Mouse (Mus musculus) spleen, adult 2 months (tissue): ENCODE measurements around the gene Ubap2l. TPM values are rescaled to one million over a fixed set of nuclear protein-coding genes. Genes with fewer than 3 reads are reported as not detected.

ENCODE experiments used
- DNase-seq, 2 experiments: peaks; one replicate each; pipeline versions ENCODE4 v3.0.0 to v3.0.0-alpha.2; 2012 to 2021; ENCODE audit warnings: low spot score in 2 of 2, low read depth in 1 of 2
- H3K27ac ChIP-seq: fragments of 200-500 bp; 2 replicates; pipeline ENCODE4 v1.5.1; 2012; ENCODE audit warnings: low read length, inconsistent platforms; ENCODE audit not compliant: insufficient read depth
- H3K27me3 ChIP-seq: fragments of 200-500 bp; 2 replicates; pipeline ENCODE4 v1.6.1; 2012; ENCODE audit warnings: mild to moderate bottlenecking, moderate library complexity, low read length, inconsistent platforms; ENCODE audit not compliant: control insufficient read depth, insufficient read depth
- H3K36me3 ChIP-seq: fragments of 200-500 bp; 2 replicates; pipeline ENCODE4 v1.6.1; 2012; ENCODE audit warnings: mild to moderate bottlenecking, low read length, inconsistent platforms; ENCODE audit not compliant: control insufficient read depth, insufficient read depth
- H3K4me1 ChIP-seq: fragments of 200-500 bp; 2 replicates; pipeline ENCODE4 v1.6.1; 2011; ENCODE audit warnings: inconsistent platforms; ENCODE audit not compliant: control insufficient read depth, insufficient read depth, insufficient read length
- H3K4me3 ChIP-seq: fragments of 200-500 bp; 2 replicates; pipeline ENCODE4 v1.5.1; 2011; ENCODE audit warnings: mild to moderate bottlenecking, inconsistent platforms; ENCODE audit not compliant: insufficient read depth, insufficient read length; ENCODE audit errors: extremely low read depth
- CTCF ChIP-seq: fragments of 200-500 bp; IDR thresholded peaks from 2 replicates; pipeline ENCODE4 v1.5.1; 2011; ENCODE audit warnings: mild to moderate bottlenecking, inconsistent platforms; ENCODE audit not compliant: insufficient read depth, insufficient read length, insufficient replicate concordance; ENCODE audit errors: extremely low read depth
- POLR2A ChIP-seq: fragments of 200-500 bp; IDR thresholded peaks from 2 replicates; pipeline ENCODE4 v1.6.1; 2011; ENCODE audit warnings: low read depth, low read length, inconsistent platforms
- WGBS: fragments of 180-500 bp; shearing (Covaris S2); methylation state at CpG from one replicate; pipeline ENCODE4 v1.1.7; 2018; 5-methylcytosine and 5-hydroxymethylcytosine counted together
- polyA plus RNA-seq: library from polyadenylated mRNA; depleted of rRNA; stranded (reverse); fragments of >200 nt; gene quantifications from 2 replicates; pipeline ENCODE4 v1.2.3, GENCODE M21; 2012

Gene Ubap2l
- polyA plus RNA-seq, 1 experiment = 81.5 TPM

- peaks cover 17% of the 10 kb centered on the region for H3K36me3 ChIP-seq
- no peak for DNase-seq
- TF ChIP-seq CTCF (no peak), POLR2A (no peak)
- H3K4me3 ChIP-seq = peak overlapping the region; percentile 79
- peak overlapping the region; percentile 92 for H3K27ac ChIP-seq
- no peaks in the 10 kb centered on the region for H3K27me3 ChIP-seq
- peaks cover 3% of the 10 kb centered on the region; the same call in 1 of the 2 replicates for H3K4me1 ChIP-seq
- WGBS = 24% methylated on average over 8 of the region's 8 CpGs
Measured at GRCm38 (mm10) chr3:89999090-89999489, 53.3 kb downstream of the Ubap2l start.

- no peaks in the 10 kb centered on the region for H3K27me3 ChIP-seq
- peaks cover 3% of the 10 kb centered on the region; the same call in 1 of the 2 replicates for H3K4me1 ChIP-seq
- H3K4me3 ChIP-seq = peak within 1 kb of the TSS; percentile 79
- whole genome bisulfite sequencing = under 1% methylated on average over 26 of the region's 26 CpGs
- peak within 1 kb of the TSS; percentile 92 for H3K27ac ChIP-seq
- peak; percentile 45; the same call in 1 of the 2 replicates for TF ChIP-seq POLR2A
- TF ChIP-seq CTCF = no peak
- H3K36me3 ChIP-seq = peaks cover 17% of the 10 kb centered on the region
- peak; percentile 90 to 92 for DNase-seq
Measured at GRCm38 (mm10) chr3:89998612-89999054, 53.8 kb downstream of the Ubap2l start, which contains the start of gene Hax1. Gene Hax1 (minus strand): TSS chr3:89998780.

GRCm38 (mm10) chr3:89997791-89998495 lies 54.5 kb downstream of the Ubap2l start:
- H3K27me3 ChIP-seq = no peaks in the 10 kb centered on the region
- H3K4me1 ChIP-seq = peaks cover 3% of the 10 kb centered on the region; the same call in 1 of the 2 replicates
- peak overlapping the region; percentile 51; the same call in 1 of the 2 replicates for H3K27ac ChIP-seq
- 15% methylated on average over 23 of the region's 23 CpGs for WGBS
- peak overlapping the region; percentile 79 for H3K4me3 ChIP-seq
- DNase-seq = no peak
- peaks cover 15% of the 10 kb centered on the region for H3K36me3 ChIP-seq
- TF ChIP-seq POLR2A = no peak
- TF ChIP-seq CTCF = no peak

- Histone ChIP-seq H3K4me3 (no peak overlapping the region), H3K36me3 (peaks cover 5% of the 10 kb centered on the region; the same call in 1 of the 2 replicates), H3K27me3 (no peaks in the 10 kb centered on the region), H3K27ac (no peak overlapping the region), H3K4me1 (peaks cover 3% of the 10 kb centered on the region; the same call in 1 of the 2 replicates)
- TF ChIP-seq CTCF (no peak), POLR2A (no peak)
- DNase-seq = no peak
- 85% methylated on average over 5 of the region's 5 CpGs for WGBS
Measured at GRCm38 (mm10) chr3:89994807-89995515, 57.5 kb downstream of the Ubap2l start.

- 34% methylated on average over 4 of the region's 4 CpGs for WGBS
- TF ChIP-seq CTCF (no peak), POLR2A (no peak)
- no peak overlapping the region for H3K4me3 ChIP-seq
Measured at GRCm38 (mm10) chr3:89987822-89988221, 64.6 kb downstream of the Ubap2l start.

GRCm38 (mm10) chr3:89987211-89987610 lies 65.2 kb downstream of the Ubap2l start:
- DNase-seq = no peak
- TF ChIP-seq CTCF = no peak
- no peak for TF ChIP-seq POLR2A
- Histone ChIP-seq H3K27me3 (no peaks in the 10 kb centered on the region), H3K4me3 (no peak overlapping the region), H3K36me3 (no peaks in the 10 kb centered on the region), H3K27ac (no peak overlapping the region), H3K4me1 (no peaks in the 10 kb centered on the region)
- 70% methylated on average over 3 of the region's 3 CpGs for WGBS

More at GRCm38 (mm10) chr3:89987822-89988221, 64.6 kb downstream of the Ubap2l start:
- no peak for DNase-seq
- no peaks in the 10 kb centered on the region for H3K36me3 ChIP-seq
- no peaks in the 10 kb centered on the region for H3K27me3 ChIP-seq
- H3K27ac ChIP-seq = no peak overlapping the region
- H3K4me1 ChIP-seq = no peaks in the 10 kb centered on the region
